Mouse (Mus musculus) bone marrow, adult 2 months (tissue): Measurements from ENCODE around the gene Gjb4. TPM values are rescaled to one million over a fixed set of nuclear protein-coding genes. Genes with fewer than 3 reads are reported as not detected.

Experiments
- H3K27ac ChIP-seq: fragments of 200-500 bp; 2 replicates; pipeline ENCODE4 v1.5.1; 2012; ENCODE audit warnings: low read depth, mild to moderate bottlenecking, control low read depth, inconsistent platforms, low read length; ENCODE audit not compliant: control insufficient read depth, poor library complexity, insufficient read depth
- H3K4me1 ChIP-seq: fragments of 200-500 bp; 2 replicates; pipeline ENCODE4 v1.6.1; 2011; ENCODE audit warnings: low read length; ENCODE audit not compliant: control insufficient read depth, insufficient read depth
- H3K4me3 ChIP-seq: fragments of 200-500 bp; replicated peaks from 2 replicates; pipeline ENCODE3; 2011; ENCODE audit warnings: mild to moderate bottlenecking, low read depth, low read length, control low read depth; ENCODE audit not compliant: control insufficient read depth
- CTCF ChIP-seq: fragments of 200-500 bp; IDR thresholded peaks from 2 replicates; pipeline ENCODE4 v1.5.1; 2011; ENCODE audit warnings: low read length, control low read depth; ENCODE audit not compliant: control insufficient read depth, insufficient read depth
- POLR2A ChIP-seq: fragments of 200-500 bp; IDR thresholded peaks from 2 replicates; pipeline ENCODE4 v1.6.1; 2011; ENCODE audit warnings: low read depth, mild to moderate bottlenecking, control low read depth, low read length, borderline replicate concordance; ENCODE audit not compliant: control insufficient read depth
- WGBS: fragments of 180-500 bp; shearing (Covaris S2); methylation state at CpG from one replicate; pipeline ENCODE4 v1.1.7; 2018; 5-methylcytosine and 5-hydroxymethylcytosine counted together
- polyA plus RNA-seq: library from polyadenylated mRNA; stranded (reverse); fragments of >200 nt; gene quantifications from 2 replicates; pipeline ENCODE4 v1.2.4, GENCODE M21; 2011; ENCODE audit warnings: low replicate concordance; ENCODE audit not compliant: missing spikeins, insufficient read depth, insufficient read length

Gjb4 gene
- polyA plus RNA-seq, 1 experiment: not detected

GRCm38 (mm10) chr4:127362520-127362919 is 8.6 kb upstream of the Gjb4 start:
- no peak for TF ChIP-seq CTCF
- TF ChIP-seq POLR2A: no peak
- no peak overlapping the region for H3K4me3 ChIP-seq
- H3K4me1 ChIP-seq: no peaks in the 10 kb centered on the region
- 7% methylated on average over 3 of the region's 3 CpGs for WGBS
- H3K27ac ChIP-seq: no peak overlapping the region

- TF ChIP-seq POLR2A: no peak
- TF ChIP-seq CTCF: no peak
- 61% methylated on average over 5 of the region's 5 CpGs for WGBS
- H3K4me1 ChIP-seq: no peaks in the 10 kb centered on the region
- H3K4me3 ChIP-seq: no peak within 1 kb of the TSS
- H3K27ac ChIP-seq: no peak within 1 kb of the TSS
Observed at GRCm38 (mm10) chr4:127358018-127358417, 4.1 kb upstream of the Gjb4 start, which contains the start of gene Gjb5. Gene Gjb5, minus strand, starts transcription at chr4:127358181.

- WGBS: 52% methylated on average over 15 of the region's 15 CpGs
- TF ChIP-seq POLR2A (no peak), CTCF (no peak)
- Histone ChIP-seq H3K4me3 (no peak overlapping the region), H3K27ac (no peak overlapping the region), H3K4me1 (no peaks in the 10 kb centered on the region)
Observed at GRCm38 (mm10) chr4:127354506-127355485, 915 bp upstream of the Gjb4 start.

GRCm38 (mm10) chr4:127352594-127352993 is 1.3 kb downstream of the Gjb4 start:
- TF ChIP-seq CTCF (no peak), POLR2A (no peak)
- Histone ChIP-seq H3K4me1 (no peaks in the 10 kb centered on the region), H3K4me3 (no peak overlapping the region), H3K27ac (no peak overlapping the region)
- 58% methylated on average over 1 of the region's 1 CpGs for WGBS

- H3K4me3 ChIP-seq: no peak overlapping the region
- no peak overlapping the region for H3K27ac ChIP-seq
- H3K4me1 ChIP-seq: no peaks in the 10 kb centered on the region
- WGBS: 35% methylated on average over 4 of the region's 4 CpGs
- TF ChIP-seq CTCF (no peak), POLR2A (no peak)
Observed at GRCm38 (mm10) chr4:127349560-127350300, 4.2 kb downstream of the Gjb4 start.

GRCm38 (mm10) chr4:127345000-127345399 is 8.9 kb downstream of the Gjb4 start:
- no peak for TF ChIP-seq POLR2A
- no peak for TF ChIP-seq CTCF
- 78% methylated on average over 5 of the region's 5 CpGs for WGBS
- Histone ChIP-seq H3K4me1 (no peaks in the 10 kb centered on the region), H3K4me3 (no peak overlapping the region), H3K27ac (no peak overlapping the region)

GRCm38 (mm10) chr4:127341372-127341771 is 12.5 kb downstream of the Gjb4 start:
- TF ChIP-seq CTCF: no peak
- no peak for TF ChIP-seq POLR2A
- H3K4me1 ChIP-seq: no peaks in the 10 kb centered on the region; the same call in 1 of the 2 replicates
- no peak overlapping the region for H3K4me3 ChIP-seq
- no peak overlapping the region for H3K27ac ChIP-seq
- 66% methylated on average over 6 of the region's 6 CpGs for WGBS

- Histone ChIP-seq H3K27ac (no peak overlapping the region; the same call in 1 of the 2 replicates), H3K4me3 (no peak overlapping the region), H3K4me1 (no peaks in the 10 kb centered on the region; the same call in 1 of the 2 replicates)
- no peak for TF ChIP-seq POLR2A
- no peak for TF ChIP-seq CTCF
- 41% methylated on average over 5 of the region's 5 CpGs for WGBS
Observed at GRCm38 (mm10) chr4:127337668-127338067, 16.2 kb downstream of the Gjb4 start.
